Mouse (Mus musculus): ENCODE measurements around the gene Ube2g2. TPM values are rescaled to one million over a fixed set of nuclear protein-coding genes. Genes with fewer than 3 reads are reported as not detected.
A peak's percentile ranks its signal among the peaks of the same experiment; 100 is the strongest.

Ube2g2 gene
- polyA plus RNA-seq, 1 experiment: 2.9 TPM

DNA sequence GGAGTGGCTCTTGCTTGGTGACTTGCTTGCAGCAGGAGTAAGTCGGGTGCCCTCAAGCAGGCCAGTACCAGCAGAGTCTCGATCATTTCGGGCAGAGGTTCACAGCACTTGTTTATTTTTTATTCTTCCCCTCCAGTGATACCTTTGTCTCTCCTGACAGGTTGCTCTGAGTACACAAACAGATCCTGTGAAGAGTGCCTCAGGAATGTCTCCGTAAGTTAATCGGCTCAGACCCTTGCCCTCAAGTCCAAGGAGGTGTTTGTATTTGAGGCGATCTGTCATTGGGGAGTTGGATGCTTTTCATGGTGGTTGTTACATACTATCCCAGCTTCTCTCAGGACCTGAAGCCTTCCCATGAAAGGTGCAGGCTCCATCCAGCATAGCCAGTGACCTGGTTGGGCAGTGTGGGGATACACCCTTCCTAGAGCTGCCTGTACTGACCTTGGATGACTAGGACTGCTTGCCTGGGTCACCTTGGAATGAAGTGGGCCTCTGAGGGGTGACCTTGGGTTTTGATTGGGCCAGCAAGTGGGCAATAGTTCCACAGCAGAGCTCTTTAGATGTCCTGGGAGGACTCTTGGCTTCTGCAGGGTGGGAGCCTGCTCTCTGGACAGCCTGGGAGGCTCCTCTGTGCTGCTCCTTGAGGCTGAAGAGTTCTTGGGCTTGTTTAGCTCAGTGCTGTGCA, 34.8 kb upstream of the Ube2g2 start:
- Histone ChIP-seq H3K27me3 (ENCODE audit: control insufficient read depth) (no peaks in the 10 kb centered on the region), H3K4me3 (replicated peaks) (no peak overlapping the region), H3K9me3 (ENCODE audit: control insufficient read depth, low read length) (no peaks in the 10 kb centered on the region), H3K4me1 (ENCODE audit: control insufficient read depth) (peaks cover 69% of the 10 kb centered on the region), H3K36me3 (ENCODE audit: control insufficient read depth) (peaks cover 81% of the 10 kb centered on the region)
- no peak for TF ChIP-seq GATA1 (IDR thresholded peaks at IDR 0.05; ENCODE audit: low read length)
- TF ChIP-seq TAL1 (IDR thresholded peaks at IDR 0.05; ENCODE audit: low read length): no peak

DNA sequence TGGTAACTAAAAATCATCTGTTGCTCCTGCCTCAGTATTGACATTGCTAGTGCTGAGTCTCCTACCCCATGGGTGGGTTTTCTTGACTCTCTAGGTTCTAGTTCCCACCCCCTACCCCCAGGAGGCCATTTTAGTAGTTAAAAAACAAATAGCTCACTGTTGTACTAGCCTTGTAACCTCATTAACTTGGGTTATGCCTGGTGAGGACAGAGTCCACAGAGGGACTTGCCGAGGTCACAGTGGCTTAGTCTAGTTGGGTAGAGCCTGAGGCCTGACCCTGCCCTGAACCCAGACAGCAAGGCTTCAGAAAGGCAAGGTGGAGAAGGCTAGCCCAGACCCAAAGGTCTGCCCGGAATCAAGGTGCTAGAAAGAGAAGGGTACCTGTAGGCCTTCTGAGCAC, 34.0 kb upstream of the Ube2g2 start:
- no peaks in the 10 kb centered on the region for H3K27me3 ChIP-seq (ENCODE audit: control insufficient read depth)
- TF ChIP-seq GATA1 (IDR thresholded peaks at IDR 0.05; ENCODE audit: low read length) (no peak), TAL1 (IDR thresholded peaks at IDR 0.05; ENCODE audit: low read length) (no peak)
- H3K4me1 ChIP-seq (ENCODE audit: control insufficient read depth): peaks cover 61% of the 10 kb centered on the region
- no peak overlapping the region for H3K4me3 ChIP-seq (replicated peaks)
- H3K9me3 ChIP-seq (ENCODE audit: control insufficient read depth, low read length): no peaks in the 10 kb centered on the region
- peaks cover 86% of the 10 kb centered on the region for H3K36me3 ChIP-seq (ENCODE audit: control insufficient read depth)

DNA sequence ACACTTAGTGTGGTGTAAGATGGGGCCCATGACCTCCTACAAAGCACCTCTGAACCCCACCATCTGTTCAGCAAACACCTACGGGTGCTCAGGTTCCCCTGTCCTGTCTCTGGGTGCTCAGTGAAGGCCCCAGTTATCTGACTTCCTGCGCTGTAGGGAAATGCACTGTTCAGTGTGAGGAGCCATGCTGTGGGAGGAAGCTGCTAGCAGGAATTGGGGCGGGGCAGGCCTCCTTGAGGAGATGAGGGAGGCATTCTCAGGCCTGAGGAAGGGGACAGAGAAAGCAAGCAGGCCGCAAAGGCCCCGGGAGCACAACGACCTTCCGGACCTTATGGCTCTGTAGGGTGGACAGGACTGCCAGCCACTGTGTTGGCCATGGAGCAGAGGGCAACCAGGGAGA, 33.0 kb upstream of the Ube2g2 start:
- H3K9me3 ChIP-seq (ENCODE audit: control insufficient read depth, low read length): peaks cover 2% of the 10 kb centered on the region
- TF ChIP-seq TAL1 (IDR thresholded peaks at IDR 0.05; ENCODE audit: low read length): no peak
- no peak for TF ChIP-seq GATA1 (IDR thresholded peaks at IDR 0.05; ENCODE audit: low read length)
- peaks cover 50% of the 10 kb centered on the region for H3K4me1 ChIP-seq (ENCODE audit: control insufficient read depth)
- no peaks in the 10 kb centered on the region for H3K27me3 ChIP-seq (ENCODE audit: control insufficient read depth)
- no peak overlapping the region for H3K4me3 ChIP-seq (replicated peaks)
- H3K36me3 ChIP-seq (ENCODE audit: control insufficient read depth): peaks cover 88% of the 10 kb centered on the region

DNA sequence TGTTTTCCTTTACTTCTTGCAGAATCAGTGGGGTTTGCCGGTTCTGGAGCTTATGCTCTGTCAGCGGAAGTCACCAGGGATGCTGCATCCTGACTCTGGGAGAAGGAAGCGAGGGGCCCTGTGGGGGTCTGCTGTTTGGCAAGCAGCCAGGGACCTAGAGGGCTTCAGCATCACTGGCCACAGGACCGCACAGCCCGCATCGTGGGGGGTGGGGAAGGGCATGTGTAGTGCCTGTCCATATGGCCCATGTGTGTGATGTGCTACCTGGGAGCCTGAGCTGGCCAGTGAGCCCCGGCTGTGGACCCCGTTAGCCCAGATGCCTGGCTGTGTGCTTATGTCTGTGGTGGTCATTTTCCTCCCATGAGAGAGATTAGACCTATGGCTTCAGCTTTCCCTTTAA, 32.3 kb upstream of the Ube2g2 start:
- H3K4me1 ChIP-seq (ENCODE audit: control insufficient read depth): peaks cover 48% of the 10 kb centered on the region
- H3K4me3 ChIP-seq (replicated peaks): peak overlapping the region; percentile 7
- peaks cover 93% of the 10 kb centered on the region for H3K36me3 ChIP-seq (ENCODE audit: control insufficient read depth)

DNA sequence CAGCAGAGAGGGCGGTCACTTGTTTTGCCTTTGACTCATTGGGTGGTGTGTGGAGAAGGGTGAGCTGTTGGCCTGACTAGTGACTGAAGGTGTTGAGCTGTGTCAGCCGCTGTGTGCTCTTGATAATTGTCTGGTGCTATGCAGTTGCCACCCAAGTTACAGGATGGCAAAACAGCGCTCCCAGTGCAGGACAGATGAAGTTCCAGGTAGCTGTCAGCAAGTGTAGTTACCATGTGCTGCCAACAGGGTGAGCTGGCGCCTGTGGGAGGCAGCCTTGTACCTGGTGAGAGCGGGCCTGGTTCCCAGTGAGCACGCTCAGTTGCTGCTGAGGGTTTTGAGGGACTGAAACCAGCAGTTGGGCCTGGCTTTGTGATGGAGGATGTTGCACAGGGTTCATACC, 31.3 kb upstream of the Ube2g2 start:
- peak overlapping the region; percentile 25 for H3K4me3 ChIP-seq (replicated peaks)
- H3K27me3 ChIP-seq (ENCODE audit: control insufficient read depth): no peaks in the 10 kb centered on the region
- peaks cover 44% of the 10 kb centered on the region for H3K4me1 ChIP-seq (ENCODE audit: control insufficient read depth)
- H3K9me3 ChIP-seq (ENCODE audit: control insufficient read depth, low read length): peaks cover 5% of the 10 kb centered on the region
- TF ChIP-seq TAL1 (IDR thresholded peaks at IDR 0.05; ENCODE audit: low read length) (peak; percentile 47; the same call in 2 of the 3 replicates), GATA1 (IDR thresholded peaks at IDR 0.05; ENCODE audit: low read length) (no peak; the same call in 1 of the 2 replicates)
- peaks cover 99% of the 10 kb centered on the region for H3K36me3 ChIP-seq (ENCODE audit: control insufficient read depth)

More for the DNA sequence above, 32.3 kb upstream of the Ube2g2 start:
- H3K27me3 ChIP-seq (ENCODE audit: control insufficient read depth): no peaks in the 10 kb centered on the region
- peaks cover 5% of the 10 kb centered on the region for H3K9me3 ChIP-seq (ENCODE audit: control insufficient read depth, low read length)
- TF ChIP-seq GATA1 (IDR thresholded peaks at IDR 0.05; ENCODE audit: low read length) (no peak), TAL1 (IDR thresholded peaks at IDR 0.05; ENCODE audit: low read length) (no peak)

DNA sequence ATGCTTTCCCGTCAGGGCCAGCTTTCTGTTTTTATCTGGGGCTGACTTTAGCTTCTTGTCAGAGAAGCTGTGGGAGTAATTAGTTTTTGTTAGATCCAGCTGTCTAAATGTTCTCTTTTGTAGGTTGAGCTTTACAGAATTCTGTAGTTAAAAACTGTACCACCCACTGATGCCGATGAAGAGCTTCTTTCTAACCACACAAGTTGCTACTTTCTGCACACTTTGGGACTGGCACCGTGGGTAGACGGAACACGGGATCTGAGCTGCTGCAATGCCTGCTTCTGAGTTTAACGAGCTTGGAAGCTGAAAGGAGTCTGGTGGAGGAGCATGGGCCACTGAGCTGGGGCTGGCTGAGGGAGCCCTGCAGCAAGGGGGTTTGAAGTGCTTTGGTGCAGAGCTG, 30.5 kb upstream of the Ube2g2 start:
- no peak overlapping the region for H3K4me3 ChIP-seq (replicated peaks)
- peaks cover 100% of the 10 kb centered on the region for H3K36me3 ChIP-seq (ENCODE audit: control insufficient read depth)
- peaks cover 40% of the 10 kb centered on the region for H3K4me1 ChIP-seq (ENCODE audit: control insufficient read depth)
- peaks cover 5% of the 10 kb centered on the region for H3K9me3 ChIP-seq (ENCODE audit: control insufficient read depth, low read length)
- no peaks in the 10 kb centered on the region for H3K27me3 ChIP-seq (ENCODE audit: control insufficient read depth)
- no peak for TF ChIP-seq GATA1 (IDR thresholded peaks at IDR 0.05; ENCODE audit: low read length)
- TF ChIP-seq TAL1 (IDR thresholded peaks at IDR 0.05; ENCODE audit: low read length): no peak

DNA sequence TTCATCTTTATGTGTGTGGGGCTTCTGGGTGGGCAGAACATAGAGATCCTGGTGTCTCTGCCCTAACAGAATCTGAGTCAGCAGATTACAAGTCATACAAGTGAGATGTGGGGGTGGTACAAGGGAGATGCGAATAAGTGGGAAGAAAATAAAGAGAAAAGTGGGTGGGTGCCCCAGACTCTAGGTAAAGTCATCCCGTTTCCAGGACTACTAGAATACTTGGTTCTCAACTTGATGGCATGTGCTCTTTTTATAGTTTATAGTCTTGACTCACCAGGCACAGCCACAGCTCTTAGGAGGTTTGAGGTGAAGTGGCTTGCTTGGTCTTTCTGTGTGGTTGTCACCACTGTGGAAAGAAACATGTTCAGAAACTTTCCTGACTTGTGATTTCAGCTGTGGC, 26.0 kb upstream of the Ube2g2 start:
- Histone ChIP-seq H3K4me3 (replicated peaks) (no peak overlapping the region), H3K36me3 (ENCODE audit: control insufficient read depth) (peaks cover 87% of the 10 kb centered on the region), H3K9me3 (ENCODE audit: control insufficient read depth, low read length) (peaks cover 5% of the 10 kb centered on the region), H3K4me1 (ENCODE audit: control insufficient read depth) (peaks cover 9% of the 10 kb centered on the region), H3K27me3 (ENCODE audit: control insufficient read depth) (no peaks in the 10 kb centered on the region)
- TF ChIP-seq GATA1 (IDR thresholded peaks at IDR 0.05; ENCODE audit: low read length) (no peak), TAL1 (IDR thresholded peaks at IDR 0.05; ENCODE audit: low read length) (no peak)

DNA sequence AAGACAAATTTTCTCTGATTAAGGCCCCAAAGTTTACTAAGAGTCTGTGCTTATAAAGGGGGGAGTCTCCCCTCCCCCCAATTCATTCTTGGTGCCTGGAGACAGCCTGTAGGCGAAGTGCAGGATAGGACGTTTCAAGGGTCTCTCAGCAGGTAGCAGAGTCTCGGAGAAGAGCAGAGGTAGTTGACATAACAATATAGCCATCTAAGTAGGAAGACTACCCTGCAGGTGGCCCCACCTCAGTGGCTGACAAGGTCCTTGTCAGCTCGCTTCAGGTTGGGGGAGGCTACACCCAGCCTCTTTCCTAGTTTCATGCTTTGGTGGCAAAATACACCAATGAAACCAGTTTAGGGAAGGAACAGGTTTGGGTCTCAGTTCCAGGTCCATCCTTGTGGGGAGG, 19.1 kb upstream of the Ube2g2 start:
- H3K27me3 ChIP-seq (ENCODE audit: control insufficient read depth): no peaks in the 10 kb centered on the region
- H3K9me3 ChIP-seq (ENCODE audit: control insufficient read depth, low read length): peaks cover 4% of the 10 kb centered on the region; the same call in 1 of the 2 replicates
- no peak for TF ChIP-seq GATA1 (IDR thresholded peaks at IDR 0.05; ENCODE audit: low read length)
- no peak for TF ChIP-seq TAL1 (IDR thresholded peaks at IDR 0.05; ENCODE audit: low read length)
- no peak overlapping the region for H3K4me3 ChIP-seq (replicated peaks)
- H3K36me3 ChIP-seq (ENCODE audit: control insufficient read depth): peaks cover 25% of the 10 kb centered on the region
- peaks cover 35% of the 10 kb centered on the region for H3K4me1 ChIP-seq (ENCODE audit: control insufficient read depth)

DNA sequence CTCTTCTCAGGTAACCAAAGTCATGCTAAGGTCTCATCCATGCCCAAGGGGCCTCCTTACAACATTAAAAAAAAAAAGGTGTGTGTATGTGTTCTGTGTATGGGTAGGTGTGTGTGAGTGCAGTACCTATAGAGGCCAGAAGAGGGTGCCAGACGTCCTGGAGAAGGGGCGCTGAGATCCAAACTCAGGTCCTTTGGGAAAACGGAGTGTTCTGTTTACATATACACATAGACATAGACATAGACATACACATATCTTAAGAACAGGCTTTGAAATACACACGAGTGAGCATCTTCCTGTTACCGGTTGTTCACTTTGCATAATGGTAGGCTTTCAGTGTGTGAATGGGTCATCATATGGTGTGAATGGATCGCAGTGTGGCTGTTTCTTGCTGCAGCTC, 18.0 kb upstream of the Ube2g2 start:
- Histone ChIP-seq H3K4me3 (replicated peaks) (no peak overlapping the region), H3K4me1 (ENCODE audit: control insufficient read depth) (peaks cover 43% of the 10 kb centered on the region), H3K36me3 (ENCODE audit: control insufficient read depth) (peaks cover 23% of the 10 kb centered on the region), H3K27me3 (ENCODE audit: control insufficient read depth) (no peaks in the 10 kb centered on the region), H3K9me3 (ENCODE audit: control insufficient read depth, low read length) (peaks cover 4% of the 10 kb centered on the region; the same call in 1 of the 2 replicates)
- TF ChIP-seq GATA1 (IDR thresholded peaks at IDR 0.05; ENCODE audit: low read length): no peak
- no peak for TF ChIP-seq TAL1 (IDR thresholded peaks at IDR 0.05; ENCODE audit: low read length)
